Mouse (Mus musculus): ENCODE data around the gene Gpr63. TPM values are rescaled to one million over a fixed set of nuclear protein-coding genes. Genes with fewer than 3 reads are reported as not detected.

Gpr63 gene
- total RNA-seq, 1 experiment from 2014 or later: 4.2 TPM

Other genes starting within 250 kb of the Gpr63 start
- 3.4 and 5.9 TPM in 2 replicates for gene Klhl32, start 115.3 kb upstream of the Gpr63 start, total RNA-seq (2021)
- 27.7 and 27.8 TPM in 2 replicates for gene Ndufaf4, start 68.3 kb upstream of the Gpr63 start, total RNA-seq (2021)

All from adrenal gland, postnatal 25 days (tissue).